Mouse (Mus musculus): Measurements from ENCODE around the gene Adcy6. TPM values are rescaled to one million over a fixed set of nuclear protein-coding genes. Genes with fewer than 3 reads are reported as not detected.

Gene Adcy6
- total RNA-seq, 2 experiments from 2014 or later, result 24.2 to 26.7 TPM

DNA sequence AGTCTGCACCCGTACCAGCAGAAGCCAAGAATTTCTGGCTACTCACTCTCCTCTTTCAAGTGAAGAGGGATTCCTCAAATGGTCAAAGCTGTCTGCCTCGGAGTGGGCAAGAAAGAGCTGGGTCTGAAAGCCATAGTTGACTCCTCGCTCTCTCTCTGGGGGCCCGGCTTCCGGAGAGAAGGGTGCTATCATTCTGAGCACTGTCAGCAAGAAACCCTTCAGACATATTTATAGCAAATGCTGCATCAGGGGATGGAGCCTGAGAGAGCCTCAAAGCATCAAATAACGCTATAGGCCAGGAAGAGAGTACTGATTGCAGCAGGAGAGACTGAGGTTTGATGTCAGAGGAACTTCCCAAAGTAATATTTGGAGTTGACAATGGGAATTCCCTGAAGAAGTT, 19.6 kb upstream of the Adcy6 start:
- DNase-seq, result no peak
- intact Hi-C loops (cut with DNase I), result no loop called here

GRCm38 (mm10) chr15:98628589-98629254, 18.8 kb upstream of the Adcy6 start:
- intact Hi-C loops (cut with DNase I), result no loop called here
- no peak for DNase-seq

DNA sequence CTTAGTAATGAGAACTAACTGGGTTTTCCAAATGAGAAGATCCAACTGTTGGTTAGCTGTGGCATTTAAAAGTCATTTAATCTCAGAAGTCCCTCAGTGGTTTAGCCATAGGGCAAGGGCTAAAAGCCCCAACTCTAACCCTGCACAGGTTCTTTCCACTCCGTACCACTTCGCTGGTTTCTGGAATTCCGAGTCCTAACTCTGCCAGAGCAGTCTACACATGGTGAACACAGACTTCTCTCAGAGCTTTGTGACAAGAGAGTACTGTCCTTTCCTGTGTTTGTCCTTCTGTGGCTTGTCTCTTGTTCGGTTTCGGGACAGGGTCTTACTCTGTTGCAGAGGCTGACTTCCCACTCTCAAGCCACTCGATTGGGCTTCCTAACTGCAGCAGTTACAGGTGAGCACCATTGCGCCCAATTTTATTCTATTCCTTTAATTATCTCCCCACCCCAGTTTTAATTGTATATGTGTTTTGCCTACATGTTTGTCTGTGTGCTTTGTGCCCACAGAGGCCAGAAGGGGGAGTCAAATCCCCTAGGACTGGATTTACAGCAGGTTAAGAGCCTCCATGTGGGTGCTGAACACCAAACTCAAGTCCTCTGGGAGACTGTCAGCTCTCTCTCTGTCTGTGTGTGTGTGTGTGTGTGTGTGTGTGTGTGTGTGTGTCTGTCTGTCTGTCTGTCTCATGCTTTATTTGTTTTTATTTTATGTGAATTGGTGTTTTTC, 16.8 kb upstream of the Adcy6 start:
- DNase-seq, result no peak
- intact Hi-C loops (cut with DNase I), result no loop called here

DNA sequence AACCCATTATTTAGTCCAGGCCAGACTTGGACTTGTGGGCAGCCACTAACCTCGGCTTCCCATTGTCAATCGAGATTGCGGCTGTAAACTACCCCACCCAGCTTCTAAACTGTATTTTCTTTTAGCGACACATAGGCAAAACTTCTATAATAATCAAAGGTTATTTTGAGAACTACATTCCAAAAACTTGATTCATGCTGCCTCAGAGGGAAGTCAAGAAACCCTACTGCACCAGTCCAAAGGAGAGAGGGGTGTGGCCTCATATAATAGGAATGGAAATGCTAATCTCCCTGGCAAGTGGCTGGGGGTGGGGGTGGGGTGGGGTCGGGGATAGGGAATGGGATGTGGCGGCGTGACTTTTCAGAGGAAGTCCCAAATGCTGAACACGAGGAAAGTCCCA, 16.2 kb upstream of the Adcy6 start:
- DNase-seq, result no peak
- intact Hi-C loops (cut with DNase I), result no loop called here

- intact Hi-C loops (cut with DNase I), result no loop called here
- DNase-seq, result no peak
These were observed 13.5 kb upstream of the Adcy6 start for GRCm38 (mm10) chr15:98623361-98623821.

DNA sequence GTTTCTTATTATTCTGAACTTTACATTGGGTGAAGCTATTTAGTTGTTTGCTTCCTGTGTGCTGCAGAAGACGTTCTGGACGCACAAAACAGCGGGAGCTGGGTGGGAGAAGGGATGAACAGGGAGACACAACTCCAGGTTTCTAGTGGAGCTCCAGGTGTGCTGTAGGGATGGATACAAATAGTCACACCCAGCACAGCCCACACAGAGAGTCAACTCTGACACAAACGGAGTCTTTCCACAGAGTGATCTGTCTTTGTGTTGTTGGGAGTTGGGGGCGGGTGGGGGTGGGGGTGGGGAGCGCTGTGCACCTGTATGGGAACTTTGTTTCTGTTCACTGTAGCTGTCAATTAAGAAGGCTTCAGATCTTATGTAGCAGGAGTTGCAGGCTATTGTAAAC, 12.8 kb upstream of the Adcy6 start:
- intact Hi-C loops (cut with DNase I), result no loop called here
- DNase-seq, result no peak

- no peak for DNase-seq
- intact Hi-C loops (cut with DNase I), result no loop called here
These were observed 12.3 kb upstream of the Adcy6 start for GRCm38 (mm10) chr15:98622199-98622598.

DNA sequence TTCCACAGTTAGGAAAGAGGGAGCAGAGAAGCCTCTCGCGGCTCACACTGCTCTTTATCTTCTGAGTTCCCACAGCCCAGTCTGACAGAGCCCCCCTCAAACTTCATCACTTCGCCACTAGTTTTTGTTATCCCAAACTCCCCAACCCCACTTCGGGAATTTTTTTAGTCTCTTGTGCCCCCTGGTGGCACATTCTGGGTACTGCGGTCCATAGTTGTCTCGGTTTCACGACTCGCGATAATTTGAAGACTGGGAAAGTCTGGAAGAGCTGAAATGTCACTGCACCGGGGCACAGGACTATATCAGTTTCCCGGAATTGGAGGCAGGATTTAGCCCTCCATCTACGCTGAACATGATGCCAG, 7.3 kb upstream of the Adcy6 start:
- peak; percentile 67 to 85 for DNase-seq
- intact Hi-C loops (cut with DNase I), result loop anchor here (1.0 to 5.0 kb wide), 2 partner anchors 37 to 105 kb away; no protein-coding TSS in a partner anchor

DNA sequence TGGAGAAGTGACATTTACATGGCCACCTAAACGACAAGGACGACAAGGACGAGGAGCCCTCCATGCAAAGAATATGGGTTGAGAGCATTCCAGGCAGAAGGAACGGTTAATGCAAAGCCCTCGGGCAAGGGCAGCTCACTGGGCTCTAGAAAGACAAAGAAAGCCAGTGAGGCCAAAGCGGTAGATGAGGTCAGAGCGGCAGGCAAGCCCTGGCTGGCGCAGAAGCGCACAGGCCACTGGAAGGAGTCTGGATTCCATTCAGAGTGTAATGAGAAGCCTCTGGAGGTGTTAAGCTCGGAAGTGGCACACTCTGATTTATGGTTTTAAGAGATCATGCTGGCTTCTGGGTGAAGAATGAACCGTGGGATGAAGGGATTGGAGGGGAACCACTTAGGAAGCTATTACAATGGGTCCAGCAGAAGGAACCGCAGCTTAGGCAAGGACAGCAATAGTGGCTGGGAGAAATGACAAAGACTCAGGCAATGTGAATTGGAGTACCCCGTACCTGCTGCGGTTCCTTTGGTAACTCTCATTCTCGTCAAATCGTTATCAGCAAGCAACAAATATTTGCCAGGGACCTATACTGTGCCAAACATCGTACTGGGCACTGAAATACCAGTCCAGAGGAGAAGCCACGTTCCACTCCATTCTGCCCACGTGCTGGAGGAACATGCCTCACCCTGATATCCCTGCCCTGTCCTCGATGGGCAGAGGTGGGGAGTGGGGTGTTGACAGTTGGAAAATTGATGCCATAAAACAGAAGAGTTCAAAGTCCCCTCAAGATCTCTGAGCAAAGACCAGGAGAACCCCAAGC, 6.7 kb upstream of the Adcy6 start:
- no peak for DNase-seq
- intact Hi-C loops (cut with DNase I), result loop anchor here (1.0 to 5.0 kb wide), 2 partner anchors 36 to 104 kb away; no protein-coding TSS in a partner anchor

DNA sequence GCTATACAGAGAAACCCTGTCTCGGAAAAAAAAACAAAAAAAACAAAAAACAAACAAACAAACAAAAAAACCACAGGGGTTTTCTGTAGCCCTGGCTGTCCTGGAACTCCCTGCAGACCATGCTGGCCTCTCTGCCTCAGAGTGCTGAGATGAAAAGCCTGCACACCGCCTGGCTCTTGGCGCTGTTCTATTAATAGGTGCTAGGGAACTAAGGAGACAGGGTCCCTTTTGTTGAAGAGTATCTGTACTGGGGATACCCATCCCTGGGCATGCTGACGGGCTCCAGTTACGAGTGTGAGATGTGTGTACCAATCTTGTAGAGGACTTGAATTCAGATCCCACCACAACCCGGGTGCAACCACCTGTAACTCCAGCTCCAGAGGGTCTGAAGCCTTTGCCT, 5.9 kb upstream of the Adcy6 start:
- intact Hi-C loops (cut with DNase I), result loop anchor here (5.0 kb wide), 1 partner anchor 103 kb away; no protein-coding TSS in a partner anchor
- no peak for DNase-seq

- no peak for DNase-seq
- intact Hi-C loops (cut with DNase I), result loop anchor here (5.0 kb wide), 1 partner anchor 103 kb away; no protein-coding TSS in a partner anchor
These were observed 5.1 kb upstream of the Adcy6 start for GRCm38 (mm10) chr15:98614971-98615370.

- DNase-seq, result no peak
These were observed 4.7 kb upstream of the Adcy6 start for GRCm38 (mm10) chr15:98614551-98614950.

DNA sequence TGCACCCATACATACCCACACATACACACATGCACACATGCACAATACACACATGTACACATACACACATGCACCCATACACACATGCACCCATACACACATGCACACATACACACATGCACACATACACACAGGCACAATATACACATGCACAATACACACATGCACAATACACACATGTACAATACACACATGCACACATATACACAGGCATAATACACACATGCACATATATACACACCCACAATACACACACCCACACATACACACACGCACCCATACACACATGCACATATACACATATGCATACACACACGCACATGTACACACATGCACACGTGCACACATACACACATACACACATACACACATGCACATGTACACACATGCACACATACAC, 2.4 kb upstream of the Adcy6 start:
- intact Hi-C loops (cut with DNase I), result no loop called here
- no peak for DNase-seq

More at GRCm38 (mm10) chr15:98614551-98614950, 4.7 kb upstream of the Adcy6 start:
- intact Hi-C loops (cut with DNase I), result no loop called here

- no peak for DNase-seq
- intact Hi-C loops (cut with DNase I), result no loop called here
These were observed 306 bp upstream of the Adcy6 start for GRCm38 (mm10) chr15:98610131-98610633.

GRCm38 (mm10) chr15:98608784-98609250, 1.1 kb downstream of the Adcy6 start:
- no peak for DNase-seq
- intact Hi-C loops (cut with DNase I), result no loop called here

DNA sequence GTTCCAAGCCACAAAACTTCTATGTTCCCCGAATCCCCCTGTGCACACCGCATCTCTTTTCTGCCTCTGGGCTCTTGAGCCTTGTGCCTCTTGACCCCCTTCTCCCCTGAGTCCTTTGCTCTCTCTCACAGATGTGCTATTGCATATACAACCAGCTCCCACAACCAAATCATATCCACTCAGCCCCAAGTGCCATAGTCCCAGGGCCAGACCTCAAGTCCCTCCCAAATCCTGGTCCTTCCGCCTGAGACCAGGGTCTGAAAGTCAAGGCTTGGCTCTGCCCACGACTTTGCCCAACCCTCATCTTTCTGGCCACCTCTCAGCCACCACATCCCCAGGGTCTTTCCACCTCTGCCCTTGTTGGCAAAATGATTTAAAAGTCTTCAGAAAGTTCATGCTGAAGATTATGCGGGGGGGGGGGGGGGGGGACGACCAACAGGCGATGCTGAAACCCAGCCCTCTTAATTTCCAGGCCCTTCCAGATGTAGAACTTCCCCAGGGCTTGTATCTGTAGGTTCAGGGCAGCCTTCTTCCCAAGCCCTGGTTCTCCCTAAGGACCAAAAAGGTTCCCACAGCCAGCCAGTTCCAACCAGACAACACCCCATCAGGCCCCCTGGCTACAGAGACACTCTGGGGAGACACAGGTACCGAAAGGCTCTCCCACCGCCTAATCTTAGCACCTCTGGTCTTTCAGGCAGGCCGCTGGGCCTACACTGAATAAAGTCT, 1.7 kb downstream of the Adcy6 start:
- intact Hi-C loops (cut with DNase I), result no loop called here
- DNase-seq, result no peak

- peak in 1 of 2 experiments; percentile 55 for DNase-seq
- intact Hi-C loops (cut with DNase I), result no loop called here
These were observed 2.3 kb downstream of the Adcy6 start for GRCm38 (mm10) chr15:98607557-98607956.

DNA sequence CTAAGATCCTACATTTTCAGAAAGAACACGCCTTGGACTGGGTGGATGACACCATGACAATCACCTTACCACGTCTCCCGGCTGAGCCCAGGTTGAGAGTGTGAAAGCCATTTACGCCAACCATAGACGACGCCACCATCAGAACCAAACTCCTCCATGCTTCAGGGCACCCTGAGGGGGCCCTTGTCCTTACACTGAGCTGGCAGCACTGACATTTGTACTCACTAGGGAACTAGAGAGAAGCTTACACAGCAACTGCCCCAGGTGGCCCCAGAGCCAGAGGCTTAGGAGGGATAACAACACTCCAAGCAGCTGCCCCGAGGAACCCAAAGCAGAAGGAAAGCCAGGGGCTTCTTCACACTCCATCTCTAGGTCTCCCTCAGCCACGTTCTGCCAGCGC, 3.1 kb downstream of the Adcy6 start:
- intact Hi-C loops (cut with DNase I), result no loop called here
- DNase-seq, result no peak

DNA sequence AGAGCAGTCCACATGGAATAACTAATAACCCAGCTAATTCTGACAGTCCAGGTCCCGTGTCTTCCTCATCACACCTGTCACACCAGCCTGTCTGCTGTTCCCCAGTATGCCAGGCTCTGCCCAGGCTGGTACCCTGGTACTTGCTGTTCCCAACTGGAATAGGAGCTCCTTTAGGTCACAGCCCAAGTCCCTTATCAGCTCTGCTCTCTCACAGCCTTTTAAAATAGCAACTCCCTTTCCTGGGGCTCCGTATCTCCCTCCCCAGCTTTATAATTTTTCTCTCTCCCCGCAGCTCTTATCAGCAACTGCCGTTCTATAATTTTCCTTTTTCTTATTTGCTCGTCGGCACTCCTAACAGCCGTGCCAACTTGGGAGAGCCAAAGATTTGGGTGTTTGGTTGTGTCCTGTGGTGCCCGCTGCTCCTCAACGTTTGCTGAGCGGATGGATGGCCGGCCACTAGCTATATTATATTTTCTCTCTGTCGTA, 3.8 kb downstream of the Adcy6 start:
- intact Hi-C loops (cut with DNase I), result no loop called here
- no peak for DNase-seq

GRCm38 (mm10) chr15:98604041-98604575, 5.8 kb downstream of the Adcy6 start:
- DNase-seq, result peak in 1 of 2 experiments; percentile 6
- intact Hi-C loops (cut with DNase I), result no loop called here

All from gastrocnemius, postnatal 36 days (tissue).